Mouse (Mus musculus) stomach, postnatal 0 days (tissue): ENCODE results near the gene Stpg3.

Source experiments
- CTCF ChIP-seq: IDR thresholded peaks from 2 replicates; pipeline ENCODE4 v1.5.1; 2016; ENCODE audit warnings: antibody characterized with exemption, low read depth, mild to moderate bottlenecking, moderate library complexity
- EP300 ChIP-seq: optimal IDR thresholded peaks from 2 replicates; pipeline ENCODE3; 2016; ENCODE audit warnings: antibody characterized with exemption

DNA sequence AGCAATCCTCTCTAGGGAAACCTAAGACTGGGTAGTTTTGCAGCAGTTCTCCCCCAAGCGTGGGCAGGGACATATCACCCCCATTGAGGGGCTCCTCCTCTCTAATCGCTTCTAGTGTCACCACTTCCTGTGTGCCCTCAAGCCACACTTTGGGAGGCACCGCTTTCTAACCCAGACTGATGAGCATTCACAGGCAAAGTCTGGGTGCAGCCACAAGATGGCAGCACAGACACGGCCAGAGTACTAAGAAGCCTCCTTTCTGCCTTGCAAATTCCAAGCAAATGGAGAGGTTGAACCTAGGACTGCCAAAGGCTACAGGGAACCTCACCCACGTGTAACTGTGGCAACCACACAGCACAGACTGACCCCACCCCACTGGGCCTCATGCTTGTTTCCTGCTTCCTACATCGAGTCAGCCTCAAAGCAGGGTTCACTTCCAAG lies 21.1 kb downstream of the Stpg3 start:
- TF ChIP-seq CTCF = peak; percentile 99
- no peak for TF ChIP-seq EP300
